Mouse (Mus musculus): ENCODE results near the gene Btg1-ps2. TPM values are rescaled to one million over a fixed set of nuclear protein-coding genes. Genes with fewer than 3 reads are reported as not detected.
"Not testable (repeated sequence)": the region's sequence is repeated elsewhere in the genome, so short reads cannot be mapped to it uniquely, and the experiment has no call there.

The Btg1-ps2 gene
- not detected in 2 replicates for polyA plus RNA-seq (2016; fragmentation: Nextera tagmentation; extraction: Ambion mirVana)

GRCm38 (mm10) chrX:38043014-38043413, at the start of gene Btg1-ps2:
Btg1-ps2 (minus strand) TSS chrX:38043114.
- H3K27ac ChIP-seq; H3K27me3 ChIP-seq (replicated peaks); H3K4me3 ChIP-seq; H3K9ac ChIP-seq; H3K36me3 ChIP-seq; ATAC-seq; H3K4me2 ChIP-seq; H3K4me1 ChIP-seq; H3K9me3 ChIP-seq (replicated peaks): not testable (repeated sequence)

DNA sequence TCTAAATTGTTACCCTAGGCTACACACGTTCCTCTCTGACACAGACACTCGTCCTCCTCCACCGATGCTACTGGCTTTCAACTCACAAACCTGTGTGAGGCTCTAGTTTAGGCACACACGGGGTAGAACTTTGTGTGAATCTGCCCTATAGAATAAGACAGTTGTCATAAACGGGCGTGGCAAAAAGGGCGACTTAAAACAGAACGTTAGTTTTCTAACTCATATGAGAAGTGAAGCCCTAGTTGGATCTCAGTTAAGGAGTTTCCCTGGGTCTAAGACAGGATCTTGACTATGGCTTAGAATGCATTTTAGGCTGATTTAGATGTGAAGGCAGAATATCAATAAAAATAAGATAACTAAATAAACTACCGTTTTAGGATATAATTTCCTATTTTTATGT, 42.1 kb upstream of the Btg1-ps2 start, which contains the start of gene Rhox11:
TSS of gene Rhox11 (minus strand) at position 101 of the 400 bp plus-strand sequence.
- Histone ChIP-seq H3K9ac (no peak within 1 kb of the TSS), H3K4me3 (no peak within 1 kb of the TSS), H3K36me3 (no peaks in the 10 kb centered on the region), H3K4me2 (no peak within 1 kb of the TSS), H3K4me1 (no peaks in the 10 kb centered on the region), H3K9me3 (replicated peaks) (no peaks in the 10 kb centered on the region), H3K27ac (no peak within 1 kb of the TSS), H3K27me3 (replicated peaks) (no peaks in the 10 kb centered on the region)
- no peak for ATAC-seq
- WGBS (ENCODE audit: insufficient replicate concordance) = 68% methylated on average over 9 of the region's 9 CpGs

- H3K9me3 ChIP-seq (replicated peaks) = no peaks in the 10 kb centered on the region
- 10% methylated on average over 12 of the region's 12 CpGs for WGBS (ENCODE audit: insufficient replicate concordance)
- H3K4me1 ChIP-seq = no peaks in the 10 kb centered on the region
- no peak overlapping the region for H3K27ac ChIP-seq
- H3K9ac ChIP-seq = no peak overlapping the region
- H3K36me3 ChIP-seq = no peaks in the 10 kb centered on the region
- H3K4me2 ChIP-seq = no peak overlapping the region
- no peaks in the 10 kb centered on the region for H3K27me3 ChIP-seq (replicated peaks)
- no peak overlapping the region for H3K4me3 ChIP-seq
- no peak for ATAC-seq
Observed at GRCm38 (mm10) chrX:38084226-38084625, 41.3 kb upstream of the Btg1-ps2 start.

DNA sequence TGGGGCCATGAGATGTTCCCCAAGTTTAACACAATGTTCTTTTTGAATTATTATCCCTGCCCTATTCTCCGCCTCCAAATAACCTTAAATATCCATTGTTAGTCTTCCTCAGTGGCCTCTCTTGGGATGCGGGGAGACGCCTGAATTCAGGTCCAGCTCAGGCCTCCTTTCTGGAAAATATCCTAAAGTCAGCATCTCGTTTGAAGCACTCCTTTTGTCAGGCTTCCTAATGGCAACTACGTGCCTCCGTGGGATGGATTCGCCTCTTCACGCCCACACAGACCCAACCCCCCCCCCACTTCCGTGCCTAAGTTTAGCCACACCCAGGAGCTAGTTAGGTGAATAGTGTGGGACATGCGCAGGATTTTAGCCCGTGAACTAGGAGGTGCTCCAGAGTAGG, 23.3 kb upstream of the Btg1-ps2 start, which contains the start of gene Rhox10:
TSS of gene Rhox10 (plus strand) at position 301 of the 400 bp plus-strand sequence.
- Histone ChIP-seq H3K4me1 (no peaks in the 10 kb centered on the region), H3K27me3 (replicated peaks) (no peaks in the 10 kb centered on the region), H3K4me2 (no peak within 1 kb of the TSS), H3K36me3 (no peaks in the 10 kb centered on the region), H3K4me3 (no peak within 1 kb of the TSS), H3K9me3 (replicated peaks) (no peaks in the 10 kb centered on the region), H3K27ac (no peak within 1 kb of the TSS), H3K9ac (no peak within 1 kb of the TSS)
- ATAC-seq = no peak
- 77% methylated on average over 11 of the region's 11 CpGs for WGBS (ENCODE audit: insufficient replicate concordance)

GRCm38 (mm10) chrX:38061544-38061943, 18.6 kb upstream of the Btg1-ps2 start:
- Histone ChIP-seq H3K36me3 (no peaks in the 10 kb centered on the region), H3K4me3 (no peak overlapping the region), H3K9ac (no peak overlapping the region), H3K4me2 (no peak overlapping the region), H3K4me1 (no peaks in the 10 kb centered on the region), H3K27me3 (replicated peaks) (no peaks in the 10 kb centered on the region), H3K9me3 (replicated peaks) (no peaks in the 10 kb centered on the region), H3K27ac (no peak overlapping the region)
- 0% methylated on average over 1 of the region's 1 CpGs for WGBS (ENCODE audit: insufficient replicate concordance)
- no peak for ATAC-seq

DNA sequence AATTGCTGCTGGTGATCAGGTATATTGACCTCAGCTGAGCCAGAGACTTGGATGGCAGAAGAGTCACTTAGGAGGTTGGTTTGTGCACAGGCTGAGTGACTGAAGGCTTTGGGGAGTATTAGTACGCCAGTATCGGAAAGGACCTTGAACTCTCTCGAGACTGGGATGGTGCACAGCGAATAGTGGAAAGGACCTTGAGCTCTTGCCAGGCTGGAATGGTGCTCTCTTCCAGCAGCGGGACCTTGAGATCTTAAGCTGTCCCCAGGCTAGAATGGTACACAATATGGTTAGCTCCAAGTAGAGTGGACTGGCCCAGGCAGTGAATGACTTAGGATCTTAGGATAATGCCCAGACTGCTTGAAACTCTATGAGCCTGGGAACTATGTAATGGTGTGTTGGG, 3.2 kb downstream of the Btg1-ps2 start:
- no peak for ATAC-seq
- Histone ChIP-seq H3K4me3 (no peak overlapping the region), H3K27ac (no peak overlapping the region), H3K4me2 (no peak overlapping the region), H3K9ac (no peak overlapping the region), H3K4me1 (no peaks in the 10 kb centered on the region), H3K27me3 (replicated peaks) (no peaks in the 10 kb centered on the region), H3K9me3 (replicated peaks) (no peaks in the 10 kb centered on the region), H3K36me3 (no peaks in the 10 kb centered on the region)
- 71% methylated on average over 5 of the region's 5 CpGs for WGBS (ENCODE audit: insufficient replicate concordance)

DNA sequence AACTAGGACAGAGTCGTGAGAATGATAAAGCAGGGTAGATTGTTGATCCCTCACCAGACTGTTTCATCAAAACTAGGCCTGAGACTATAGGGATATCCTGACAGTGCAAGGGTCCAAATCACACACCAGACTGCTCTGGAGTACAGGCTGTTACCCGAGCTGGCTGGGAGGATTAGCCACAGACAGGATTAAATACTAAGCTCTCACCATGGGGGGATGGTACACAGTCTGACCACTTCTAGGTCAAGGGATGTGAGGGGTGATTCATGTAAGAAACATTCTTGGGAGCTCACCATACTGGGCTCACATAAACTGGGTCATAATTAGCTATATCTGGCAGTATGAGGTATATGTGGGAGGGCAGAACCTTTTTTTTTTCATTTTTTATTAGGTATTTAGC, 9.1 kb downstream of the Btg1-ps2 start:
- H3K4me1 ChIP-seq = no peaks in the 10 kb centered on the region
- H3K9me3 ChIP-seq (replicated peaks) = no peaks in the 10 kb centered on the region
- H3K36me3 ChIP-seq = no peaks in the 10 kb centered on the region
- no peak overlapping the region for H3K4me3 ChIP-seq
- WGBS (ENCODE audit: insufficient replicate concordance) = 35% methylated on average over 2 of the region's 2 CpGs
- H3K9ac ChIP-seq = no peak overlapping the region
- no peak overlapping the region for H3K27ac ChIP-seq
- ATAC-seq = no peak
- no peak overlapping the region for H3K4me2 ChIP-seq
- H3K27me3 ChIP-seq (replicated peaks) = no peaks in the 10 kb centered on the region

DNA sequence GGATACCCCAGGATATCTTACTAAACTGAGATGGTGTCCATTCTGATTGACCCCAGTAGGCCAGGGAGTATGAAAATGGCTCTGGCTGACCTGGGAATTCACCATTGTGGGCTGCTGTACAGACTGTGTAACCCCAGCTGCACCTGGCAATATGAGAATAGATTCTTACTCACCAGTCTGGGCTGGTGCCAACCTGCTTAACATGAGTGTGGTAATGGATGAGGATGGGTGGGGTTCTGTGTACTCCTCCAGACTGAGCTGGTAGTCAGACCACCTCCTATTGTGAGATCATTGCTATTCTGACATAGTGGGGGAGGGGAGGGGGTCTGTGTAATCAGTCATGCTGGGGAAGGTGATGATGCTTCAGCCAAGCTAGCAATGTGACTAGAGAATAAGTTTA, 24.3 kb downstream of the Btg1-ps2 start, which contains the start of gene Btg1-ps1:
TSS of gene Btg1-ps1 (minus strand) at position 219 of the 400 bp plus-strand sequence.
- H3K27ac ChIP-seq; H3K27me3 ChIP-seq (replicated peaks); H3K4me1 ChIP-seq; H3K4me3 ChIP-seq; ATAC-seq; H3K9ac ChIP-seq; H3K4me2 ChIP-seq; H3K36me3 ChIP-seq; H3K9me3 ChIP-seq (replicated peaks): not testable (repeated sequence)

DNA sequence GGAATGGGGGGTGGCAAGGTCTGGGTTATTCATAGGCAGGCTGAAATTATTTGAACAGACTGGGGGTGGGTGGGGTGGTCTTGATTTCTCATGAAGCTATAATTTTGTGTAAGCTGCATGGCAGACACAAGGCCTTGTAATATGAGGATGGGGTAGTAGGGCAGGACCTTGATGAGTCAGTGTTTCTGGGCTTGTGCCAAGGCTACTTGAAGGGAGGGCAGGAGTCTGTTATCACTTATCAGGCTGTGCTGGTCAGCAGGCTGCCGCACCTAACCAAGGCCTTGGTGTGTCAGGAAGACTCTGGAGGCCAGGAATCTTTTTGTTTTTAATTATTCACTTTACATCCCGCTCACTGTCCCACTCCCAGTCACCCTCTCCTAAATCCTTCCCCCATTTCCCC, 34.2 kb downstream of the Btg1-ps2 start:
- no peak overlapping the region for H3K27ac ChIP-seq
- H3K4me2 ChIP-seq = no peak overlapping the region
- H3K27me3 ChIP-seq (replicated peaks) = no peaks in the 10 kb centered on the region
- no peaks in the 10 kb centered on the region for H3K36me3 ChIP-seq
- no peaks in the 10 kb centered on the region for H3K9me3 ChIP-seq (replicated peaks)
- no peaks in the 10 kb centered on the region for H3K4me1 ChIP-seq
- no peak overlapping the region for H3K9ac ChIP-seq
- 30% methylated on average over 2 of the region's 2 CpGs for WGBS (ENCODE audit: insufficient replicate concordance)
- H3K4me3 ChIP-seq = no peak overlapping the region
- ATAC-seq = no peak

Other genes starting within 250 kb of the Btg1-ps2 start
- 7.3 and 7.5 TPM in 2 replicates for gene Rhox5, start 238.3 kb downstream of the Btg1-ps2 start, polyA plus RNA-seq (2016; fragmentation: Nextera tagmentation; extraction: Ambion mirVana)
- gene Rhox6, start 216.2 kb downstream of the Btg1-ps2 start, polyA plus RNA-seq (2016; fragmentation: Nextera tagmentation; extraction: Ambion mirVana) = not detected in 2 replicates
- not detected in 2 replicates for gene Rhox7a, start 211.4 kb downstream of the Btg1-ps2 start, polyA plus RNA-seq (2016; fragmentation: Nextera tagmentation; extraction: Ambion mirVana)
- not detected in 2 replicates for gene Rhox8, start 164.2 kb downstream of the Btg1-ps2 start, polyA plus RNA-seq (2016; fragmentation: Nextera tagmentation; extraction: Ambion mirVana)
- gene Rhox7b, start 145.9 kb downstream of the Btg1-ps2 start, polyA plus RNA-seq (2016; fragmentation: Nextera tagmentation; extraction: Ambion mirVana) = not detected in 2 replicates
- not detected in 2 replicates for gene Rhox9, start 141.3 kb downstream of the Btg1-ps2 start, polyA plus RNA-seq (2016; fragmentation: Nextera tagmentation; extraction: Ambion mirVana)
- gene Btg1-ps1, start 24.3 kb downstream of the Btg1-ps2 start, polyA plus RNA-seq (2016; fragmentation: Nextera tagmentation; extraction: Ambion mirVana) = not detected in 2 replicates
- gene Rhox10, start 23.4 kb upstream of the Btg1-ps2 start, polyA plus RNA-seq (2016; fragmentation: Nextera tagmentation; extraction: Ambion mirVana) = not detected in 2 replicates
- not detected in 2 replicates for gene Rhox11, start 42.0 kb upstream of the Btg1-ps2 start, polyA plus RNA-seq (2016; fragmentation: Nextera tagmentation; extraction: Ambion mirVana)
- gene Rhox12, start 67.8 kb upstream of the Btg1-ps2 start, polyA plus RNA-seq (2016; fragmentation: Nextera tagmentation; extraction: Ambion mirVana) = not detected in 2 replicates
- gene Rhox13, start 78.1 kb upstream of the Btg1-ps2 start, polyA plus RNA-seq (2016; fragmentation: Nextera tagmentation; extraction: Ambion mirVana) = not detected in 2 replicates
- gene Zbtb33, start 146.7 kb upstream of the Btg1-ps2 start, polyA plus RNA-seq (2016; fragmentation: Nextera tagmentation; extraction: Ambion mirVana) = 1.7 and 2.2 TPM in 2 replicates
- 4.3 and 4.9 TPM in 2 replicates for gene Tmem255a, start 209.3 kb upstream of the Btg1-ps2 start, polyA plus RNA-seq (2016; fragmentation: Nextera tagmentation; extraction: Ambion mirVana)

Data from liver, embryonic 12.5 days (tissue).